ENCODE assay signal across 14 mouse cellular contexts in genomic region chr4:114358874-114359273, GRCm38 (mm10).
"Had no signal": no experiment of that assay in that cellular context is flagged by ENCODE, and none has a peak within 500 bp of the region (broad histone marks: within the 10 kb centered on the region; RNA-seq: fewer than 3 reads in every experiment).

No protein-coding gene starts in this region.

- H3K4me2 ChIP-seq: limb, embryonic 13.5 days; neural tube, embryonic 15.5 days had no signal

- H3K27me3 ChIP-seq: neural tube, embryonic 15.5 days had no signal

- H3K9me3 ChIP-seq: limb, embryonic 13.5 days; midbrain, embryonic 10.5 days; neural tube, embryonic 15.5 days had no signal

- H3K36me3 ChIP-seq: limb, embryonic 13.5 days; midbrain, embryonic 10.5 days; neural tube, embryonic 15.5 days had no signal

- H3K9ac ChIP-seq: limb, embryonic 13.5 days; liver, embryonic 14.5 days; neural tube, embryonic 15.5 days had no signal

- DNase-seq: kidney, postnatal 10 days; left cerebral cortex, postnatal 4 days; lung, adult 18-20 months; lung, postnatal 36 days; midbrain, embryonic 14.5 days; right cerebral cortex, adult 18-20 months; right cerebral cortex, postnatal 25 days; thymus, postnatal 4 days had no signal

- H3K27ac ChIP-seq: limb, embryonic 13.5 days; liver, embryonic 14.5 days; midbrain, embryonic 10.5 days; neural tube, embryonic 15.5 days; stomach, postnatal 0 days had no signal

- H3K4me3 ChIP-seq: limb, embryonic 13.5 days; midbrain, embryonic 10.5 days; myocyte; neural tube, embryonic 15.5 days had no signal

- H3K4me1 ChIP-seq: limb, embryonic 13.5 days; midbrain, embryonic 10.5 days; neural tube, embryonic 15.5 days had no signal
